Mouse (Mus musculus): ENCODE data around the gene Sgcd.
"Not testable (repeated sequence)": the region's sequence is repeated elsewhere in the genome, so short reads cannot be mapped to it uniquely, and the experiment has no call there.

- not testable (repeated sequence) for TF ChIP-seq POLR2A (IDR thresholded peaks at IDR 0.05; ENCODE audit: control insufficient read depth, low read depth, low read length); CTCF (IDR thresholded peaks at IDR 0.05; ENCODE audit: control insufficient read depth, insufficient read depth, insufficient replicate concordance, low read depth, low read length)
Observed at GRCm38 (mm10) chr11:47460700-47461099, 528.1 kb downstream of the Sgcd start.

Measured in testis, adult 2 months (tissue).